Mouse (Mus musculus): ENCODE measurements around the gene Mrpl51. TPM values are rescaled to one million over a fixed set of nuclear protein-coding genes. Genes with fewer than 3 reads are reported as not detected.
"Not testable (repeated sequence)": the region's sequence is repeated elsewhere in the genome, so short reads cannot be mapped to it uniquely, and the experiment has no call there.

Gene Mrpl51
- polyA plus RNA-seq, 1 experiment from 2014 or later, result 184 TPM

- no peak overlapping the region for H3K9ac ChIP-seq (ENCODE audit: low read depth, low read length)
- no peak overlapping the region for H3K27ac ChIP-seq (ENCODE audit: low read depth, low read length)
- no peak overlapping the region for H3K4me3 ChIP-seq (ENCODE audit: low read depth, low read length)
- WGBS, result 93% methylated on average over 8 of the region's 8 CpGs
- no peak for ATAC-seq (ENCODE audit: low FRiP score)
- no peak for DNase-seq (ENCODE audit: low spot score)
- peaks cover 10% of the 10 kb centered on the region; the same call in 1 of the 2 replicates for H3K36me3 ChIP-seq (ENCODE audit: control insufficient read depth, insufficient read depth, low read length)
- H3K9me3 ChIP-seq (ENCODE audit: control insufficient read depth, low read length), result no peaks in the 10 kb centered on the region
- no peaks in the 10 kb centered on the region; the same call in 1 of the 2 replicates for H3K4me1 ChIP-seq (replicated peaks; ENCODE audit: control insufficient read depth, insufficient read depth, low read length)
- no peak overlapping the region for H3K4me2 ChIP-seq (replicated peaks; ENCODE audit: low read depth, low read length)
- H3K27me3 ChIP-seq (ENCODE audit: control insufficient read depth, insufficient read depth, low read length), result no peaks in the 10 kb centered on the region
Measured at GRCm38 (mm10) chr6:125155262-125155661, 36.3 kb upstream of the Mrpl51 start.

GRCm38 (mm10) chr6:125156491-125156890, 35.1 kb upstream of the Mrpl51 start:
- Histone ChIP-seq H3K36me3 (ENCODE audit: control insufficient read depth, insufficient read depth, low read length) (peaks cover 10% of the 10 kb centered on the region; the same call in 1 of the 2 replicates), H3K9me3 (ENCODE audit: control insufficient read depth, low read length) (no peaks in the 10 kb centered on the region), H3K4me2 (replicated peaks; ENCODE audit: low read depth, low read length) (no peak overlapping the region), H3K4me3 (ENCODE audit: low read depth, low read length) (no peak overlapping the region), H3K4me1 (replicated peaks; ENCODE audit: control insufficient read depth, insufficient read depth, low read length) (no peaks in the 10 kb centered on the region; the same call in 1 of the 2 replicates), H3K27me3 (ENCODE audit: control insufficient read depth, insufficient read depth, low read length) (no peaks in the 10 kb centered on the region), H3K9ac (ENCODE audit: low read depth, low read length) (no peak overlapping the region), H3K27ac (ENCODE audit: low read depth, low read length) (0 out of 2 replicates have a peak overlapping the region, but pooled peaks have one; percentile 78)
- 82% methylated on average over 3 of the region's 3 CpGs for WGBS
- no peak for DNase-seq (ENCODE audit: low spot score)
- 0 out of 2 replicates have a peak, but pooled peaks have one; percentile 0 for ATAC-seq (ENCODE audit: low FRiP score)

- H3K27me3 ChIP-seq (ENCODE audit: control insufficient read depth, insufficient read depth, low read length), result no peaks in the 10 kb centered on the region
- H3K36me3 ChIP-seq (ENCODE audit: control insufficient read depth, insufficient read depth, low read length), result peaks cover 10% of the 10 kb centered on the region; the same call in 1 of the 2 replicates
- ATAC-seq (ENCODE audit: low FRiP score) (peak; percentile 76), DNase-seq (ENCODE audit: low spot score) (peak; percentile 73)
- H3K4me3 ChIP-seq (ENCODE audit: low read depth, low read length), result no peak overlapping the region
- H3K27ac ChIP-seq (ENCODE audit: low read depth, low read length), result peak overlapping the region; percentile 78
- H3K4me1 ChIP-seq (replicated peaks; ENCODE audit: control insufficient read depth, insufficient read depth, low read length), result no peaks in the 10 kb centered on the region; the same call in 1 of the 2 replicates
- peak overlapping the region; percentile 3; the same call in 1 of the 2 replicates for H3K9ac ChIP-seq (ENCODE audit: low read depth, low read length)
- no peaks in the 10 kb centered on the region for H3K9me3 ChIP-seq (ENCODE audit: control insufficient read depth, low read length)
- no peak overlapping the region for H3K4me2 ChIP-seq (replicated peaks; ENCODE audit: low read depth, low read length)
- WGBS, result 21% methylated on average over 7 of the region's 7 CpGs
Measured at GRCm38 (mm10) chr6:125156903-125157614, 34.5 kb upstream of the Mrpl51 start.

- ATAC-seq (ENCODE audit: low FRiP score), result no peak
- H3K9me3 ChIP-seq (ENCODE audit: control insufficient read depth, low read length), result no peaks in the 10 kb centered on the region
- 90% methylated on average over 15 of the region's 15 CpGs for WGBS
- H3K4me1 ChIP-seq (replicated peaks; ENCODE audit: control insufficient read depth, insufficient read depth, low read length), result peaks cover 7% of the 10 kb centered on the region
- no peak overlapping the region for H3K9ac ChIP-seq (ENCODE audit: low read depth, low read length)
- H3K27ac ChIP-seq (ENCODE audit: low read depth, low read length), result no peak overlapping the region
- no peak overlapping the region for H3K4me3 ChIP-seq (ENCODE audit: low read depth, low read length)
- peaks cover 12% of the 10 kb centered on the region for H3K36me3 ChIP-seq (ENCODE audit: control insufficient read depth, insufficient read depth, low read length)
- H3K27me3 ChIP-seq (ENCODE audit: control insufficient read depth, insufficient read depth, low read length), result no peaks in the 10 kb centered on the region
- no peak for DNase-seq (ENCODE audit: low spot score)
- no peak overlapping the region for H3K4me2 ChIP-seq (replicated peaks; ENCODE audit: low read depth, low read length)
Measured at GRCm38 (mm10) chr6:125158944-125159492, 32.6 kb upstream of the Mrpl51 start.

GRCm38 (mm10) chr6:125159773-125160557, 31.6 kb upstream of the Mrpl51 start:
- DNase-seq (ENCODE audit: low spot score) (no peak), ATAC-seq (ENCODE audit: low FRiP score) (no peak)
- peaks cover 9% of the 10 kb centered on the region for H3K4me1 ChIP-seq (replicated peaks; ENCODE audit: control insufficient read depth, insufficient read depth, low read length)
- H3K4me3 ChIP-seq (ENCODE audit: low read depth, low read length), result no peak overlapping the region
- H3K27ac ChIP-seq (ENCODE audit: low read depth, low read length), result 0 out of 2 replicates have a peak overlapping the region, but pooled peaks have one; percentile 24
- H3K9ac ChIP-seq (ENCODE audit: low read depth, low read length), result no peak overlapping the region
- H3K27me3 ChIP-seq (ENCODE audit: control insufficient read depth, insufficient read depth, low read length), result no peaks in the 10 kb centered on the region
- peaks cover 12% of the 10 kb centered on the region for H3K36me3 ChIP-seq (ENCODE audit: control insufficient read depth, insufficient read depth, low read length)
- 88% methylated on average over 7 of the region's 7 CpGs for WGBS
- H3K9me3 ChIP-seq (ENCODE audit: control insufficient read depth, low read length), result no peaks in the 10 kb centered on the region
- no peak overlapping the region for H3K4me2 ChIP-seq (replicated peaks; ENCODE audit: low read depth, low read length)

- ATAC-seq (ENCODE audit: low FRiP score) (no peak), DNase-seq (ENCODE audit: low spot score) (peak; percentile 43)
- no peaks in the 10 kb centered on the region for H3K27me3 ChIP-seq (ENCODE audit: control insufficient read depth, insufficient read depth, low read length)
- peaks cover 12% of the 10 kb centered on the region for H3K36me3 ChIP-seq (ENCODE audit: control insufficient read depth, insufficient read depth, low read length)
- 64% methylated on average over 10 of the region's 10 CpGs for WGBS
- H3K4me2 ChIP-seq (replicated peaks; ENCODE audit: low read depth, low read length), result no peak overlapping the region
- no peak overlapping the region for H3K4me3 ChIP-seq (ENCODE audit: low read depth, low read length)
- peaks cover 9% of the 10 kb centered on the region for H3K4me1 ChIP-seq (replicated peaks; ENCODE audit: control insufficient read depth, insufficient read depth, low read length)
- 0 out of 2 replicates have a peak overlapping the region, but pooled peaks have one; percentile 24 for H3K27ac ChIP-seq (ENCODE audit: low read depth, low read length)
- H3K9me3 ChIP-seq (ENCODE audit: control insufficient read depth, low read length), result no peaks in the 10 kb centered on the region
- no peak overlapping the region for H3K9ac ChIP-seq (ENCODE audit: low read depth, low read length)
Measured at GRCm38 (mm10) chr6:125160558-125160853, 31.1 kb upstream of the Mrpl51 start.

- WGBS, result 18% methylated on average over 22 of the region's 22 CpGs
- DNase-seq (ENCODE audit: low spot score) (peak; percentile 59), ATAC-seq (ENCODE audit: low FRiP score) (no peak)
- peaks cover 12% of the 10 kb centered on the region for H3K4me1 ChIP-seq (replicated peaks; ENCODE audit: control insufficient read depth, insufficient read depth, low read length)
- H3K27me3 ChIP-seq (ENCODE audit: control insufficient read depth, insufficient read depth, low read length), result no peaks in the 10 kb centered on the region
- H3K4me2 ChIP-seq (replicated peaks; ENCODE audit: low read depth, low read length), result no peak overlapping the region
- H3K9me3 ChIP-seq (ENCODE audit: control insufficient read depth, low read length), result no peaks in the 10 kb centered on the region
- H3K9ac ChIP-seq (ENCODE audit: low read depth, low read length), result no peak overlapping the region
- H3K4me3 ChIP-seq (ENCODE audit: low read depth, low read length), result no peak overlapping the region
- peaks cover 12% of the 10 kb centered on the region for H3K36me3 ChIP-seq (ENCODE audit: control insufficient read depth, insufficient read depth, low read length)
- 0 out of 2 replicates have a peak overlapping the region, but pooled peaks have one; percentile 24 for H3K27ac ChIP-seq (ENCODE audit: low read depth, low read length)
Measured at GRCm38 (mm10) chr6:125160854-125161760, 30.5 kb upstream of the Mrpl51 start.

GRCm38 (mm10) chr6:125161971-125162370, 29.6 kb upstream of the Mrpl51 start:
- Histone ChIP-seq H3K4me1 (replicated peaks; ENCODE audit: control insufficient read depth, insufficient read depth, low read length) (peaks cover 20% of the 10 kb centered on the region), H3K36me3 (ENCODE audit: control insufficient read depth, insufficient read depth, low read length) (peaks cover 12% of the 10 kb centered on the region)
- not testable (repeated sequence) for H3K9me3 ChIP-seq (ENCODE audit: control insufficient read depth, low read length); H3K4me2 ChIP-seq (replicated peaks; ENCODE audit: low read depth, low read length); H3K27ac ChIP-seq (ENCODE audit: low read depth, low read length); H3K4me3 ChIP-seq (ENCODE audit: low read depth, low read length); H3K27me3 ChIP-seq (ENCODE audit: control insufficient read depth, insufficient read depth, low read length); ATAC-seq (ENCODE audit: low FRiP score); H3K9ac ChIP-seq (ENCODE audit: low read depth, low read length)
- DNase-seq (ENCODE audit: low spot score), result peak; percentile 80
- WGBS, result 9% methylated on average over 3 of the region's 5 CpGs
